Mouse (Mus musculus): Measurements from ENCODE around the gene Clip2. TPM values are rescaled to one million over a fixed set of nuclear protein-coding genes. Genes with fewer than 3 reads are reported as not detected.

Gene Clip2
- polyA plus RNA-seq, 1 experiment from 2014 or later: 1.4 TPM

GRCm38 (mm10) chr5:134494142-134494541, 58.1 kb downstream of the Clip2 start:
- Histone ChIP-seq H3K4me1 (ENCODE audit: control insufficient read depth, insufficient read depth, low read length) (peaks cover 2% of the 10 kb centered on the region; the same call in 1 of the 2 replicates), H3K27ac (ENCODE audit: low read length) (no peak overlapping the region), H3K9ac (ENCODE audit: low read length) (no peak overlapping the region), H3K4me2 (ENCODE audit: low read depth, low read length) (no peak overlapping the region), H3K36me3 (ENCODE audit: control insufficient read depth, insufficient read depth) (no peaks in the 10 kb centered on the region; the same call in none of the 2 replicates), H3K27me3 (ENCODE audit: control insufficient read depth, insufficient read depth, low read length) (no peaks in the 10 kb centered on the region), H3K9me3 (replicated peaks; ENCODE audit: control insufficient read depth, low read length) (no peaks in the 10 kb centered on the region), H3K4me3 (ENCODE audit: low read length) (no peak overlapping the region)
- peak; percentile 54; the same call in 1 of the 2 replicates for ATAC-seq (replicated peaks; ENCODE audit: extremely low read depth, insufficient read depth, low FRiP score)
- WGBS: 50% methylated on average over 11 of the region's 11 CpGs

GRCm38 (mm10) chr5:134492956-134493355, 59.3 kb downstream of the Clip2 start:
- Histone ChIP-seq H3K4me1 (ENCODE audit: control insufficient read depth, insufficient read depth, low read length) (peaks cover 2% of the 10 kb centered on the region; the same call in 1 of the 2 replicates), H3K4me3 (ENCODE audit: low read length) (no peak overlapping the region), H3K9me3 (replicated peaks; ENCODE audit: control insufficient read depth, low read length) (no peaks in the 10 kb centered on the region), H3K4me2 (ENCODE audit: low read depth, low read length) (no peak overlapping the region), H3K9ac (ENCODE audit: low read length) (no peak overlapping the region), H3K27me3 (ENCODE audit: control insufficient read depth, insufficient read depth, low read length) (no peaks in the 10 kb centered on the region), H3K36me3 (ENCODE audit: control insufficient read depth, insufficient read depth) (no peaks in the 10 kb centered on the region; the same call in none of the 2 replicates), H3K27ac (ENCODE audit: low read length) (no peak overlapping the region)
- ATAC-seq (replicated peaks; ENCODE audit: extremely low read depth, insufficient read depth, low FRiP score): no peak
- WGBS: 100% methylated on average over 4 of the region's 4 CpGs

- no peak overlapping the region for H3K4me3 ChIP-seq (ENCODE audit: low read length)
- H3K27ac ChIP-seq (ENCODE audit: low read length): peak overlapping the region; percentile 56; the same call in 1 of the 2 replicates
- 26% methylated on average over 18 of the region's 18 CpGs for WGBS
- no peak overlapping the region for H3K4me2 ChIP-seq (ENCODE audit: low read depth, low read length)
- H3K36me3 ChIP-seq (ENCODE audit: control insufficient read depth, insufficient read depth): no peaks in the 10 kb centered on the region; the same call in 1 of the 2 replicates
- no peaks in the 10 kb centered on the region for H3K27me3 ChIP-seq (ENCODE audit: control insufficient read depth, insufficient read depth, low read length)
- H3K9me3 ChIP-seq (replicated peaks; ENCODE audit: control insufficient read depth, low read length): no peaks in the 10 kb centered on the region
- H3K4me1 ChIP-seq (ENCODE audit: control insufficient read depth, insufficient read depth, low read length): peaks cover 2% of the 10 kb centered on the region; the same call in 1 of the 2 replicates
- H3K9ac ChIP-seq (ENCODE audit: low read length): 0 out of 2 replicates have a peak overlapping the region, but pooled peaks have one; percentile 4
- 0 out of 2 replicates have a peak, but pooled peaks have one; percentile 24 for ATAC-seq (replicated peaks; ENCODE audit: extremely low read depth, insufficient read depth, low FRiP score)
Measured at GRCm38 (mm10) chr5:134491712-134492417, 60.4 kb downstream of the Clip2 start.

GRCm38 (mm10) chr5:134491206-134491605, 61.0 kb downstream of the Clip2 start:
- ATAC-seq (replicated peaks; ENCODE audit: extremely low read depth, insufficient read depth, low FRiP score): no peak
- Histone ChIP-seq H3K9me3 (replicated peaks; ENCODE audit: control insufficient read depth, low read length) (no peaks in the 10 kb centered on the region), H3K9ac (ENCODE audit: low read length) (no peak overlapping the region), H3K36me3 (ENCODE audit: control insufficient read depth, insufficient read depth) (no peaks in the 10 kb centered on the region; the same call in 1 of the 2 replicates), H3K27me3 (ENCODE audit: control insufficient read depth, insufficient read depth, low read length) (no peaks in the 10 kb centered on the region), H3K4me2 (ENCODE audit: low read depth, low read length) (no peak overlapping the region), H3K27ac (ENCODE audit: low read length) (no peak overlapping the region), H3K4me3 (ENCODE audit: low read length) (no peak overlapping the region), H3K4me1 (ENCODE audit: control insufficient read depth, insufficient read depth, low read length) (peaks cover 2% of the 10 kb centered on the region; the same call in 1 of the 2 replicates)
- WGBS: 100% methylated on average over 1 of the region's 2 CpGs

GRCm38 (mm10) chr5:134490465-134490864, 61.8 kb downstream of the Clip2 start:
- no peaks in the 10 kb centered on the region for H3K27me3 ChIP-seq (ENCODE audit: control insufficient read depth, insufficient read depth, low read length)
- 83% methylated on average over 12 of the region's 12 CpGs for WGBS
- H3K36me3 ChIP-seq (ENCODE audit: control insufficient read depth, insufficient read depth): no peaks in the 10 kb centered on the region; the same call in 1 of the 2 replicates
- no peak overlapping the region for H3K4me3 ChIP-seq (ENCODE audit: low read length)
- no peak overlapping the region for H3K4me2 ChIP-seq (ENCODE audit: low read depth, low read length)
- no peak for ATAC-seq (replicated peaks; ENCODE audit: extremely low read depth, insufficient read depth, low FRiP score)
- H3K9me3 ChIP-seq (replicated peaks; ENCODE audit: control insufficient read depth, low read length): no peaks in the 10 kb centered on the region
- H3K4me1 ChIP-seq (ENCODE audit: control insufficient read depth, insufficient read depth, low read length): peaks cover 2% of the 10 kb centered on the region
- no peak overlapping the region for H3K9ac ChIP-seq (ENCODE audit: low read length)
- H3K27ac ChIP-seq (ENCODE audit: low read length): no peak overlapping the region

GRCm38 (mm10) chr5:134489583-134489982, 62.7 kb downstream of the Clip2 start:
- 31% methylated on average over 9 of the region's 9 CpGs for WGBS
- Histone ChIP-seq H3K4me1 (ENCODE audit: control insufficient read depth, insufficient read depth, low read length) (peaks cover 2% of the 10 kb centered on the region), H3K9me3 (replicated peaks; ENCODE audit: control insufficient read depth, low read length) (no peaks in the 10 kb centered on the region), H3K4me3 (ENCODE audit: low read length) (no peak overlapping the region), H3K36me3 (ENCODE audit: control insufficient read depth, insufficient read depth) (no peaks in the 10 kb centered on the region), H3K9ac (ENCODE audit: low read length) (peak overlapping the region; percentile 38; the same call in 1 of the 2 replicates), H3K27ac (ENCODE audit: low read length) (no peak overlapping the region), H3K27me3 (ENCODE audit: control insufficient read depth, insufficient read depth, low read length) (no peaks in the 10 kb centered on the region), H3K4me2 (ENCODE audit: low read depth, low read length) (peak overlapping the region; percentile 13; the same call in 1 of the 2 replicates)
- no peak for ATAC-seq (replicated peaks; ENCODE audit: extremely low read depth, insufficient read depth, low FRiP score)

GRCm38 (mm10) chr5:134488596-134488995, 63.6 kb downstream of the Clip2 start:
- peaks cover 2% of the 10 kb centered on the region for H3K4me1 ChIP-seq (ENCODE audit: control insufficient read depth, insufficient read depth, low read length)
- no peaks in the 10 kb centered on the region for H3K27me3 ChIP-seq (ENCODE audit: control insufficient read depth, insufficient read depth, low read length)
- H3K27ac ChIP-seq (ENCODE audit: low read length): no peak overlapping the region
- H3K9me3 ChIP-seq (replicated peaks; ENCODE audit: control insufficient read depth, low read length): no peaks in the 10 kb centered on the region
- no peaks in the 10 kb centered on the region for H3K36me3 ChIP-seq (ENCODE audit: control insufficient read depth, insufficient read depth)
- no peak overlapping the region for H3K9ac ChIP-seq (ENCODE audit: low read length)
- 95% methylated on average over 4 of the region's 4 CpGs for WGBS
- H3K4me2 ChIP-seq (ENCODE audit: low read depth, low read length): no peak overlapping the region
- no peak for ATAC-seq (replicated peaks; ENCODE audit: extremely low read depth, insufficient read depth, low FRiP score)
- H3K4me3 ChIP-seq (ENCODE audit: low read length): no peak overlapping the region

GRCm38 (mm10) chr5:134488042-134488441, 64.2 kb downstream of the Clip2 start:
- 71% methylated on average over 10 of the region's 10 CpGs for WGBS
- Histone ChIP-seq H3K9ac (ENCODE audit: low read length) (no peak overlapping the region), H3K4me3 (ENCODE audit: low read length) (no peak overlapping the region), H3K9me3 (replicated peaks; ENCODE audit: control insufficient read depth, low read length) (no peaks in the 10 kb centered on the region), H3K27ac (ENCODE audit: low read length) (no peak overlapping the region), H3K4me2 (ENCODE audit: low read depth, low read length) (no peak overlapping the region), H3K27me3 (ENCODE audit: control insufficient read depth, insufficient read depth, low read length) (no peaks in the 10 kb centered on the region), H3K4me1 (ENCODE audit: control insufficient read depth, insufficient read depth, low read length) (peaks cover 2% of the 10 kb centered on the region), H3K36me3 (ENCODE audit: control insufficient read depth, insufficient read depth) (no peaks in the 10 kb centered on the region)
- ATAC-seq (replicated peaks; ENCODE audit: extremely low read depth, insufficient read depth, low FRiP score): no peak
